Mouse (Mus musculus) lung, adult 2 months (tissue): ENCODE data around the gene Tbc1d25. TPM values are rescaled to one million over a fixed set of nuclear protein-coding genes. Genes with fewer than 3 reads are reported as not detected.

Experiments
- DNase-seq: peaks from one replicate; pipeline ENCODE4 v3.0.0; 2022
- H3K4me1 ChIP-seq: fragments of 200-500 bp; 2 replicates; pipeline ENCODE4 v1.6.1; 2011; ENCODE audit warnings: low read length; ENCODE audit not compliant: control insufficient read depth, insufficient read depth
- H3K4me3 ChIP-seq: fragments of 200-500 bp; replicated peaks from 2 replicates; pipeline ENCODE3; 2011; ENCODE audit warnings: low read depth, mild to moderate bottlenecking, control low read depth, low read length; ENCODE audit errors: extremely low read depth
- CTCF ChIP-seq: fragments of 200-500 bp; IDR thresholded peaks from 2 replicates; pipeline ENCODE4 v1.5.1; 2011; ENCODE audit warnings: mild to moderate bottlenecking, low read length, control low read depth; ENCODE audit not compliant: insufficient read depth
- POLR2A ChIP-seq: fragments of 200-500 bp; IDR thresholded peaks from 2 replicates; pipeline ENCODE4 v1.6.1; 2011; ENCODE audit warnings: low read depth, mild to moderate bottlenecking, control low read depth, low read length, borderline replicate concordance; ENCODE audit errors: extremely low read depth
- WGBS: fragments of 180-500 bp; shearing (Covaris S2); methylation state at CpG from one replicate; pipeline ENCODE4 v1.1.7; 2018; 5-methylcytosine and 5-hydroxymethylcytosine counted together
- polyA plus RNA-seq: library from polyadenylated mRNA; depleted of rRNA; stranded (reverse); fragments of >200 nt; gene quantifications from 2 replicates; pipeline ENCODE4 v1.2.3, GENCODE M21; 2012

Gene Tbc1d25
- polyA plus RNA-seq, 1 experiment = 21.0 TPM

DNA sequence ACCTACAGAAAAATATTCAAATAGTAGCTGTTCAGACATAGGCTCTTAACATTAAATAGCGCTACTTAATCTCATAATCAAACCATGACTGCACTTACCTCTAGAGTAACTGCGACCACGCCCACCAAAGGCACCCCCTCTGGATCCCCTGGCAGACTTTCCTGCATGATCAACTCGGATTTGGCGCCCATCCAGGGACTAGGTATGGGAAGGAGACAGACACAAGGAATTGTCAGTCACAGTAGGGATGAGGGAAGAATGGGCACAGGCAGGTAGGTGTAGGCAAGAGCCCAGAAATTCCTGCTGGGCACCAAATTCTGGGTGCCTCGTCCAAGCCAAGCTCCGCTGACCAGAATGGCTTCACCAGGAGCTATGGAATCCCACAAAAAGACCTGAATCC, 32.2 kb downstream of the Tbc1d25 start:
- DNase-seq = no peak
- TF ChIP-seq POLR2A (no peak), CTCF (no peak)
- no peak overlapping the region for H3K4me3 ChIP-seq
- H3K4me1 ChIP-seq = peaks cover 3% of the 10 kb centered on the region; the same call in 1 of the 2 replicates
- WGBS = 65% methylated on average over 7 of the region's 7 CpGs

DNA sequence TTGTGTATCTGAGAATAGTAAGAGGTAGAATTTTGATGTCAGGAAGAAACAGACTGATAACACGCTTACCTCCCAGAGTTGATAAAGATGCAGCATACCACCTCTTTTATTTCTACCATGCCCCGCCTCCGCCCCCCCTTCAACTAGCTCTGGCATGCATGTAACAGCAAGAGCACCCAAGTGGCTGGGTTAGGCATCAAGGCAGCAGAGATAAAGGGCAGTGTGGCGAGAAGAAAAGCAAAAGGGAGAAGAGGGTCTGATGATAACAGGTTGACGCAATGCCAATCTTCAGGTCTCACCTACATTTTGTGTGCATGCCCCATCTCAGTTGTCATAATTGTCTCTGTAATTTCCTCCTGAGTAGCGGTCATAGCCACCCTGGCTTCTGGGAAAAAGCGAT, 33.0 kb downstream of the Tbc1d25 start:
- TF ChIP-seq CTCF (no peak), POLR2A (no peak)
- peaks cover 3% of the 10 kb centered on the region; the same call in 1 of the 2 replicates for H3K4me1 ChIP-seq
- no peak overlapping the region for H3K4me3 ChIP-seq
- WGBS = 78% methylated on average over 7 of the region's 7 CpGs
- DNase-seq = no peak

DNA sequence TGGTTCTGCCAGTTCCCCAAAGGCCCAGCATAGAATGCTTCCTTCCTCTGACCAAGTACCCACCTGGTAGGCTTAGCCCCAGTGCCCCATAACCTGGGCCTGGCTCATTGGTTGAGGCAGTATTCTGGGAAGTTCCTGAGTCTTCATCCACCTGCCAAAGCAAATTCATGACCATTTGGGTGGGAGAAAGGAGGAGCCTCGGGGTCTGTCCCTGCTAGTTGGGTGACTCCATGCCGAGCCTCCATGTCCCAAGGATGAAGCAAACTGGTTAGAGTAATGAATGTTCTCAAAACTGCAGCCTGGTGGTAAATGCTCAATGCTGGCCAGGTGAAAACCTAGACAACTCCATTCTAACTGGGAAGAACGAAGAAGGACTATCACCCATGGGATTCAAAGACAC, 34.9 kb downstream of the Tbc1d25 start:
- DNase-seq = no peak
- TF ChIP-seq CTCF = no peak
- TF ChIP-seq POLR2A = no peak
- H3K4me1 ChIP-seq = peaks cover 1% of the 10 kb centered on the region; the same call in 1 of the 2 replicates
- no peak overlapping the region for H3K4me3 ChIP-seq
- WGBS = 62% methylated on average over 3 of the region's 3 CpGs

DNA sequence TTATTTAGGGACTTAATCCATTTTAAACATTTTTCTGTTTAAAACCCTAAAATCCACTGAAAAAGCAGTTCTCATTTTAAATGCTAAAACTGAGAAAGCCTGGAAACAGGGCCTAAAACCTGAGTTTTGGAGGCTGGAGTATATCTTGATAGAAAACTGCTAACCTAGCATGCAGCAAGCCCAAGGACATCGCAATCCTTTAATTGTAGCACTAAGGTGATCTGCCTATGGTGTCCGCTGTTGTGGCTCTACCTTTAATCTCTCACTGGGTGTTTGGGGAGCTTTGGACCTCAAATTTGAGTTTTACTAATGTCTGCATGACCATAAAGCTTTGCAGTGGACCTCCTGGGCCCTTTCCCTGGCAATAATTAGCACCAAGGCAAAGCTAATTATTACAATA, 35.5 kb downstream of the Tbc1d25 start:
- WGBS = 90% methylated on average over 2 of the region's 2 CpGs
- no peak for DNase-seq
- no peak for TF ChIP-seq CTCF
- no peak for TF ChIP-seq POLR2A
- H3K4me1 ChIP-seq = no peaks in the 10 kb centered on the region; the same call in 1 of the 2 replicates
- H3K4me3 ChIP-seq = no peak overlapping the region

DNA sequence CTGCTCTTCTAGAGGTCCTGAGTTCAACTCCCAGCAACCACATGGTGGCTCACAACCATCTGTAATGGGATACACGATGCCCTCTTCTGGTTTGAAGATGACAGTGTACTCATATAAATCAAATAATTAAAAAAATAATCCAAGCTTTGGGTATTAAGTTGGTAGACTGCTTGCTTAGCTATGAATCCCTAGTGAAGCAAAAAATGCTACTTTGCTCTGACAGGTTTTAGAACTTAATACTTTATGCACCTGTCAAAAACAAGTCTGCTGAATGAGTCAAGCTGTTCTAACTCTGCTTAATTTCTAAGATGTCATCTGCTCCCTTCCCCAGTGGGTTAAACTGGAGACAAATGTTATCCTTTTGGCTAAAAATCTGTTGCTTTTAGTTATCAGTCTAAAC, 36.5 kb downstream of the Tbc1d25 start:
- Histone ChIP-seq H3K4me1 (no peaks in the 10 kb centered on the region; the same call in 1 of the 2 replicates), H3K4me3 (no peak overlapping the region)
- no peak for DNase-seq
- 33% methylated on average over 1 of the region's 1 CpGs for WGBS
- TF ChIP-seq CTCF (no peak), POLR2A (no peak)

DNA sequence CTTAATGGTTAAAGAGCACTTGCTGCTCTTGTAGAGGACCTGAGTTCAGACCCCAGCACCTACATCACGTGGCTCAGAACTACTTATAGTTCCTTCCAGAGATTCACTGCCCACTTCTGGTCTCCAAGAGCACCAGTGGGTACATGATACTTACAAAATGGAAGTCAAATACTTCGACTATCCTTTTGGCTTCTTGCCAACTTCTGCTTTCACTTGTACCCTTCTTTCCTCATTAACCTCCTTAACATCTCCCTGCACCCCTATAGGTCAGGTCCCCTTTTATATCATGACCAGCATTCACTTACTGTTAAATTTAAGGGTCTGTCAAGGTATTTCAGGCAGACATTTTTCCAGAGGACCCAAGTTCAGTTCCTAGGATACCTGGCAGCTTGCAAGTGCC, 40.1 kb downstream of the Tbc1d25 start:
- no peak overlapping the region for H3K4me3 ChIP-seq
- TF ChIP-seq CTCF = no peak
- TF ChIP-seq POLR2A = no peak
- peaks cover 2% of the 10 kb centered on the region; the same call in 1 of the 2 replicates for H3K4me1 ChIP-seq
- WGBS = 32% methylated on average over 2 of the region's 2 CpGs
- DNase-seq = no peak

DNA sequence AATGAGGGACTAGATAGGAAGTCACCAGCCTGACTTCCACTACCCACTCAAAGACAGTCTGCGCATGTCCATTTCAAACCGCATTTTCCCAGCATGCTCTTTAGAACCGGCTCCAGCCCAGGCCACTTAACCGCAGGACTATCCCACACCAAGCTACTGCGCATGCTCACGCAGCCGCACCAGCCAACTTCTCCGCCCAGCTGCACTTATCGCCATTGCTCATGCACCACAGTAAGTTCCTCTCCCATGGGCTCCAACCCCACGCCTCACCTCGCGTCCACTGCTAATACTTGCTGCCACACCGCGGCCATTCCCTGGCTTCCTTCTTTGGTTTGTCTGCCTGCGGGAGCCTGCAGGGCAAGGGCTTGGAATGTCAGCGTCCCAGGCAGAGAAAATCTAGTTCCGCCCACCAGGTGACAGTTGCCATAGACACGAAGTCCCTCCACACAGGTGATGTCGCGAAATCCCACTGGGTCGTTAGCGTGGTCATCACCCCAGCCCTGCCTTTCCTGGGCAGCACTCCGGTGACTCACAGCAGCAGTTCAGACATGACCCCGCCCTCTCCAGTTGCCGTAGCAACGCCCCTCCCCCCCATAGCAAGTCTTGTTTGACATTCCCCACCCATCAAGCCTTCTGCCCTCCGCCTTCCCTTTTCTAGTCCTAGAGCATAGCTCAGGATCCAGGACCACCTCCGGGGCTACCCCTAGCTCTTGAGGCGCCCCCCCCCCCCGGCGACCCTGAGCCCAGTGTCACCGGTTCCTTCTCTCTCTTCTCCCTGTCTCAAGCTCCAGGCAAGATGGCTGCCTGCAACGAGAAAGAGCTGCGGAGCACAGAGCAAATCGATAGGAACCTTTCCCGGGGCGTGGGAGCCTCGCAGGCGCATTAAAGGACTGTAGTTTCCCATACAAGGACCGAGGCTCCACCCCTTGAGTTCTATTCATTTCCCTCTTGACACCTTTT, 43.7 kb downstream of the Tbc1d25 start, which contains the start of gene Wdr13:
TSS of gene Wdr13 (minus strand) at position 876 of the 960 bp plus-strand sequence.
- peak; percentile 88; the same call in 1 of the 2 replicates for TF ChIP-seq POLR2A
- no peak for TF ChIP-seq CTCF
- 23% methylated on average over 40 of the region's 40 CpGs for WGBS
- Histone ChIP-seq H3K4me3 (peak within 1 kb of the TSS; percentile 89), H3K4me1 (peaks cover 2% of the 10 kb centered on the region; the same call in 1 of the 2 replicates)
- peak; percentile 75 for DNase-seq

DNA sequence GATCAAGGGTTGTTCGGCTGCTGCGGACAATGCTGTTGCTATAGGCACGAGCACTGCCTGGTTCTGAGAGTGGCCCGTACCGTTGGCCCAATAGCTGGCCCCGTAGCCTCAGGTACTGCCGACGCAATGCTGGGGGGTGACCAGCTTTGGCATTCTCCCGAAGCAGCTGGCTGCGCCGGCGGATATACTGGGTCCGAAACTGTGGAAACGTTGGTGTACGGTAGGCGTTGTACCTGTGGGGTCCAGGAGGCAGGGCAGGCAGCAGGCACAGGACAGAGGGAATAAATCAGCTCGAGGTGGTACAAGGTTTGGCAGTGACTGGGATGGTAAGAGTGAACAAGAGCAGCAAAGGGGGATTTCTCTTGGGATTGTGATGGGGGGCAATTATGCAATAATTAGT, 44.6 kb downstream of the Tbc1d25 start:
- 86% methylated on average over 17 of the region's 17 CpGs for WGBS
- TF ChIP-seq CTCF (no peak), POLR2A (no peak)
- Histone ChIP-seq H3K4me3 (no peak overlapping the region), H3K4me1 (peaks cover 2% of the 10 kb centered on the region; the same call in 1 of the 2 replicates)
- no peak for DNase-seq

DNA sequence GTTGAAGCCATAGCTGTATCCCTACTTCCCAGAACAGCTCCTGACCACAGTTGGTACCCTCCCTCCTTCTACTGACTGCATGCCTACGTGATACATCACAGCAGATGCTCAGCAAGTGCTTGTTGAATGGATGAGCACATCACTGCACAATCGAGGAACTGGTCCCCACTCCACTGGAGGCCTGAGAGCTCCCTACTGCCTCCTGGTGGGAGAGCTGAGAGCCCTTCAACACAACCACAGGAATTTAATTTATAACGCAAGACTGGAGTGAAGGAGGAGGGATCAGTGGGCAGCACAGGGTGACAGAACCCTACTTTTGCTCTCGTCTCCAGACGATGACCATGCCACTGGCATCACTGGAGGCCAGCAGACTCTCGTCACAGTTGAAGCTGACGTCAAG, 50.7 kb downstream of the Tbc1d25 start:
- H3K4me3 ChIP-seq = no peak overlapping the region
- 69% methylated on average over 7 of the region's 7 CpGs for WGBS
- no peak for DNase-seq
- no peaks in the 10 kb centered on the region for H3K4me1 ChIP-seq
- TF ChIP-seq CTCF = peak; percentile 21; the same call in 1 of the 2 replicates
- no peak for TF ChIP-seq POLR2A

DNA sequence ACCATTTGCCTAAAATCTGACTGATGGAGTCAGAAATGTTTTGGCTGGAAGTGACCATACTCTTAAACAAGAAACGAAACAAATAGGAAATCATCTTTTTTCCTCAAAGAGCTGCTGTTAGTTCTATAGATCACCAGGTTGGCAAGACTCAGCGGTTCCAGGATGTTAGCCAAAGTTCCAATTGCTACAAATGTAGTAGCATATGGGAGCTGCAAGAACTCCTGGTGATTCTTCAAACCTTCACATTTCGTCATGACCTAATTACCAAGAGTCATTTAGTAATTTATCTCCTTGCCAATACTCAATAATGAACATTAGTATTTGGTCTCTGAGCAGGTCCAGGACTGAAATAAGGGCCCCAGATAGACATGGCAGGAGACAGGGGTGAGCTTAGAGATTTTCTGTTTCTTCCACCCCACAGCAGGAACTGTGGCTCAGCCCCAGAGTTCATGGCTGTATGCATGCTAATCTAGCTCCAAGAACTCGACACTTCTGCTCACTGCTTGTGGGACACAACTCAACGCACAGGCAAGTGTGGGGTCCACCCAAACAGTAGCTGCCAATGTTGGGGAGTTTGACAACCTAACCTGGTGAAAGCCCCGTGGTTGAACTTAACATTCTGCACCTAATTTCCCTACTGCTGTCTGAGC, 52.0 kb downstream of the Tbc1d25 start:
- TF ChIP-seq POLR2A = no peak
- TF ChIP-seq CTCF = no peak
- Histone ChIP-seq H3K4me1 (no peaks in the 10 kb centered on the region), H3K4me3 (no peak overlapping the region)
- DNase-seq = no peak
- 70% methylated on average over 6 of the region's 6 CpGs for WGBS
